Mouse (Mus musculus): ENCODE data around the gene Crtc3. TPM values are rescaled to one million over a fixed set of nuclear protein-coding genes. Genes with fewer than 3 reads are reported as not detected.

Crtc3 gene
- polyA plus RNA-seq, 1 experiment from 2014 or later: 4.1 TPM

DNA sequence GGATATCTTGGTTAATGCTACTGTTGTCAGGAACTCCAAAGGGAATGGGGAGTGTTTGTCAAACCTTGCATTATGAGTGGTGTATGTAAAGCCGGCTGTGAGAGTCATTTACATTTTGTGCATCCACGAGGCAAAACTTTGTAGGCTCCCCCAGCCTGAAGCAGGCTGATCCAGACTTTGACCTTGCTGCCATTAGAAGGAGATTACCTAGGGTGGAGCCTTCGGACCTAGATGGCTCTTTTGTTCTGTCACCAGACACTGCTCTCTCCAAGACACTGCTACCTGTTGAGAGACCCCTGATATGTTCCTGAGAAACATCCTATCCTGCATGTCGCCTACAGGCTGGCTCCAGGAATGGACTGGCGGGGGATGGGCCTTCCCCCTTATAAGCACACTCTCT is 149.1 kb downstream of the Crtc3 start:
- 83% methylated on average over 5 of the region's 5 CpGs for WGBS (ENCODE audit: insufficient replicate concordance)
- DNase-seq (no peak), ATAC-seq (no peak)
- Histone ChIP-seq H3K4me2 (ENCODE audit: low read depth, low read length) (no peak overlapping the region), H3K4me3 (ENCODE audit: low read depth, low read length) (no peak overlapping the region), H3K4me1 (ENCODE audit: insufficient read depth) (peaks cover 22% of the 10 kb centered on the region), H3K27ac (ENCODE audit: low read depth) (no peak overlapping the region), H3K9ac (replicated peaks) (no peak overlapping the region), H3K36me3 (replicated peaks; ENCODE audit: insufficient read depth, low read length) (no peaks in the 10 kb centered on the region), H3K27me3 (ENCODE audit: insufficient read depth, low read length) (no peaks in the 10 kb centered on the region), H3K9me3 (ENCODE audit: low read length) (no peaks in the 10 kb centered on the region)
- TF ChIP-seq CTCF (IDR thresholded peaks at IDR 0.05; ENCODE audit: low read depth) (no peak), EP300 (IDR thresholded peaks at IDR 0.05; ENCODE audit: low read depth) (no peak)

Other genes starting within 250 kb of the Crtc3 start
- 8.1 and 11.8 TPM in 2 replicates for gene Blm, start 153.8 kb downstream of the Crtc3 start, polyA plus RNA-seq (2015; fragmentation: Nextera tagmentation; extraction: Ambion mirVana)
- 10.8 and 13.6 TPM in 2 replicates for gene Iqgap1, start 137.1 kb upstream of the Crtc3 start, polyA plus RNA-seq (2015; fragmentation: Nextera tagmentation; extraction: Ambion mirVana)
- 0.43 and 0.47 TPM in 2 replicates for gene Zscan2, start 172.0 kb upstream of the Crtc3 start, polyA plus RNA-seq (2015; fragmentation: Nextera tagmentation; extraction: Ambion mirVana)
- 10.1 and 13.6 TPM in 2 replicates for gene Wdr73, start 212.4 kb upstream of the Crtc3 start, polyA plus RNA-seq (2015; fragmentation: Nextera tagmentation; extraction: Ambion mirVana)
- gene Nmb, start 216.2 kb upstream of the Crtc3 start, polyA plus RNA-seq (2015; fragmentation: Nextera tagmentation; extraction: Ambion mirVana): 1.4 and 1.7 TPM in 2 replicates

All from liver, postnatal 0 days (tissue).